Mouse (Mus musculus): ENCODE measurements around the gene Sco1. TPM values are rescaled to one million over a fixed set of nuclear protein-coding genes. Genes with fewer than 3 reads are reported as not detected.

Gene Sco1
- total and polyA plus RNA-seq, 3 experiments, result 14.1 to 32.9 TPM; not detected in 1

DNA sequence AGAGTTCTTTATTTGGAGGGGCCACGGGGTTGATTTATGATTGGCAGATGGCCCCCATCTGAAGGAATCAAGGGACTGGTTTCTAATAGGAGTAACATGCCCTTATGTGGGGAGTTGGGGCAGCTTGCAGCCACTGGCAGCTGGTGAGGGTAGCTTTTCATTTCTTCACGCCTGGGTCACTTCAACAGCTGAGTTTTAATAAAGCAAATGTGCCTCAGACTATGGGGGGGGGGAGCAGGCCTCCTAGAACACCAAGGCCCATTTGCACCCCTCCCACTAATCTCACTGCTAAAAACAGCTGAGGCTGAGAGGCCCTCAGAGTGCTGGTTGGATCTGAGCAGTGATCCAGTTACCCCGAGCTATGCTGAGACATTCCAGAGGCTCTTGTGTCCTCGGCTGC is 53.2 kb downstream of the Sco1 start:
- no peaks in the 10 kb centered on the region for H3K9me3 ChIP-seq (replicated peaks; ENCODE audit: insufficient read depth, low read length)

DNA sequence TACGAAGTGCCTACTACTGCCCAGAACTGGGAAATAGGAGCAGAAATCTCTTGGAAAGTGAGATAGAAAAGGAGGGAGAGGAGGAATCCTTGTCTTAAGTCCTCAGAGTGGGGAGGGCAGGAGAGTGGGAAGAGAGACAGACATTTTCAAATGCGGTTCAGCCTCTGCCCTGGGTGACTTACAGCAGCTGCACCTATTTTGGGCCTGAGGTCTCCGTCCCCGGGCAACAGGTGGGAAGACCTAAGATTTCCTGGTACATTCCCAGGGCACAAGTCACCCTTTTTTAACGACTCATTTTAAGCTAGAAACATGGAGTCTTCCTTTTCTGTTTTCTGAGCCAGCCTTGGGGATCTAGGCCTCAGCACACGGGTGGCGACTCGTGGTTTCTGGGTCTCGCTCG is 54.5 kb downstream of the Sco1 start:
- H3K4me1 ChIP-seq (ENCODE audit: control insufficient read depth in 1 of 2, insufficient read depth in 2 of 2, low read length in 2 of 2), result no peaks in the 10 kb centered on the region
- no peak overlapping the region for H3K4me3 ChIP-seq (ENCODE audit: control insufficient read depth in 1 of 2, insufficient read depth in 1 of 2, low read depth in 2 of 2, low read length in 2 of 2)
- H3K36me3 ChIP-seq (ENCODE audit: control insufficient read depth in 1 of 2, insufficient read depth in 2 of 2, low read length in 2 of 2), result no peaks in the 10 kb centered on the region
- DNase-seq (ENCODE audit: low read depth, low spot score), result no peak
- no peaks in the 10 kb centered on the region for H3K79me2 ChIP-seq (ENCODE audit: control insufficient read depth, insufficient read depth, low read length, poor library complexity)
- TF ChIP-seq TBP (IDR thresholded peaks at IDR 0.05; ENCODE audit: low read depth, low read length), result no peak
- no peaks in the 10 kb centered on the region for H3K9me3 ChIP-seq (replicated peaks; ENCODE audit: insufficient read depth, low read length)
- H3K27me3 ChIP-seq (ENCODE audit: control insufficient read depth in 1 of 2, insufficient read depth in 2 of 2, low read length in 2 of 2), result peaks cover 0 to 2% of the 10 kb centered on the region in 2 experiments; a peak in 1 of 4 replicates
- no peak overlapping the region for H3K27ac ChIP-seq (ENCODE audit: control insufficient read depth, low read depth, low read length)
- H3K9ac ChIP-seq (ENCODE audit: control insufficient read depth, low read depth, low read length, poor library complexity, severe bottlenecking), result no peak overlapping the region

More for the DNA sequence above, 53.2 kb downstream of the Sco1 start:
- no peaks in the 10 kb centered on the region for H3K36me3 ChIP-seq (ENCODE audit: control insufficient read depth in 1 of 2, insufficient read depth in 2 of 2, low read length in 2 of 2)
- no peaks in the 10 kb centered on the region for H3K4me1 ChIP-seq (ENCODE audit: control insufficient read depth in 1 of 2, insufficient read depth in 2 of 2, low read length in 2 of 2)
- DNase-seq (ENCODE audit: low read depth, low spot score), result no peak
- no peak overlapping the region for H3K4me3 ChIP-seq (ENCODE audit: control insufficient read depth in 1 of 2, insufficient read depth in 1 of 2, low read depth in 2 of 2, low read length in 2 of 2)
- H3K9ac ChIP-seq (ENCODE audit: control insufficient read depth, low read depth, low read length, poor library complexity, severe bottlenecking), result no peak overlapping the region
- TF ChIP-seq MAZ (IDR thresholded peaks at IDR 0.05; ENCODE audit: low read depth, low read length) (no peak), UBTF (IDR thresholded peaks at IDR 0.05; ENCODE audit: borderline replicate concordance, insufficient read depth, low read depth, low read length) (no peak), ZKSCAN1 (IDR thresholded peaks at IDR 0.05; ENCODE audit: low read depth, low read length) (no peak), ETS1 (IDR thresholded peaks at IDR 0.05; ENCODE audit: low read depth, low read length) (no peak), POLR2A (IDR thresholded peaks at IDR 0.05; ENCODE audit: control insufficient read depth in 1 of 2, insufficient read depth in 1 of 2, low read depth in 1 of 2, low read length in 2 of 2, poor library complexity in 1 of 2) (no peak), JUND (IDR thresholded peaks at IDR 0.05; ENCODE audit: low read depth, low read length) (no peak)
- H3K27ac ChIP-seq (ENCODE audit: control insufficient read depth, low read depth, low read length), result no peak overlapping the region
- peaks cover 0 to 2% of the 10 kb centered on the region in 2 experiments; a peak in 1 of 4 replicates for H3K27me3 ChIP-seq (ENCODE audit: control insufficient read depth in 1 of 2, insufficient read depth in 2 of 2, low read length in 2 of 2)
- H3K79me2 ChIP-seq (ENCODE audit: control insufficient read depth, insufficient read depth, low read length, poor library complexity), result no peaks in the 10 kb centered on the region

DNA sequence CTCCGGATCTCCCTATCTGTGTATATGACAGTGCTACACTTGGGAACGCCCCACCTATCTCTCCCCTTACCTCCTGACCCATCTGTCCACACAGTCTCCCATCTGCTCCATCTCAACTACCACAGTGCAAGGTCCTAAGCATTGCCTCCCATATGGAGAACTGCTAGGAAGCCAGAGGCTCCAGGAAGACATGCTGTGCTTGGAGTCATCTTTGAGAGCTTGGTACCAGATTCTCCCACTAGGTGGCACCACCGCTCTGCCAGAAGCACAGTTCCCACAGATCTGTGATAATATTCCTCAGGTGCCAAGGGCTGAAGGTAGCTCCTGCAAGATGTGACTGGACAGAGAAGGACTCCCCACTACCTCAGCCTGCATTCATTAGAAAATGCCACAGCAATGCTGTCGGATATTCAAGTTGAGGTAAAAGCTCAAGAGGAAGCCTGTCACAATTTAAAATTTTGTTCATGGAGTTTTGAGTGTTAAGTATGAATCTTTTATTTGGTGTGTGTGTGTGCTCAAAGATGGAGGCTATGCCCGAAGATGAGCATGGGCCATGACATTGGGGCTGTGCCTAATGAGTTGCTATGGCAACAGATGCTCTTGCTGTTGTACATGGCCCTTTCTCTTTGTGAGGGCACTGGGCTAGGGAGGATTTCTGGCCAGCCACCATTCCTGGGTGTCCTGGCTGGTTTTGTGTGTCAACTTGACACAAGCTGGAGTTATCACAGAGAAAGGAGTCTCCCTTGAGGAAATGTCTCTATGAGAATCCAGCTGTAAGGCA is 57.9 kb downstream of the Sco1 start:
- peak; percentile 70 for DNase-seq (ENCODE audit: low read depth, low spot score)
- TF ChIP-seq CTCF (IDR thresholded peaks at IDR 0.05 in 2 of 3, conservative IDR thresholded peaks at IDR 0.05 in 1 of 3; ENCODE audit: control insufficient read depth in 1 of 3, insufficient read depth in 1 of 3, low read depth in 2 of 3, low read length in 3 of 3, poor library complexity in 1 of 3, severe bottlenecking in 1 of 3) (peak; percentile 84 to 91 (median 86)), POLR2AphosphoS2 (IDR thresholded peaks at IDR 0.05; ENCODE audit: low read length) (no peak), GATA1 (IDR thresholded peaks at IDR 0.05; ENCODE audit: low read depth, low read length) (0 out of 2 replicates have a peak, but pooled peaks have one; percentile 22), RAD21 (IDR thresholded peaks at IDR 0.05; ENCODE audit: low read depth, low read length) (peak; percentile 73), BHLHE40 (IDR thresholded peaks at IDR 0.05; ENCODE audit: borderline replicate concordance, low read depth, low read length) (no peak), ZC3H11A (IDR thresholded peaks at IDR 0.05; ENCODE audit: low read depth, low read length) (peak; percentile 44; the same call in 1 of the 2 replicates), TCF12 (IDR thresholded peaks at IDR 0.05; ENCODE audit: low read depth, low read length) (no peak), MXI1 (IDR thresholded peaks at IDR 0.05; ENCODE audit: low read depth, low read length) (no peak), EP300 (IDR thresholded peaks at IDR 0.05; ENCODE audit: low read depth in 1 of 2, low read length in 2 of 2) (no peak), RCOR1 (IDR thresholded peaks at IDR 0.05; ENCODE audit: low read depth, low read length) (no peak), SMC3 (IDR thresholded peaks at IDR 0.05; ENCODE audit: low read depth, low read length) (peak; percentile 66), HCFC1 (IDR thresholded peaks at IDR 0.05; ENCODE audit: low read depth, low read length) (no peak)
- H3K9me3 ChIP-seq (replicated peaks; ENCODE audit: insufficient read depth, low read length), result no peaks in the 10 kb centered on the region
- no peaks in the 10 kb centered on the region for H3K79me2 ChIP-seq (ENCODE audit: control insufficient read depth, insufficient read depth, low read length, poor library complexity)
- no peak overlapping the region for H3K9ac ChIP-seq (ENCODE audit: control insufficient read depth, low read depth, low read length, poor library complexity, severe bottlenecking)
- no peaks in the 10 kb centered on the region for H3K4me1 ChIP-seq (ENCODE audit: control insufficient read depth in 1 of 2, insufficient read depth in 2 of 2, low read length in 2 of 2)
- H3K36me3 ChIP-seq (ENCODE audit: control insufficient read depth in 1 of 2, insufficient read depth in 2 of 2, low read length in 2 of 2), result no peaks in the 10 kb centered on the region
- no peaks in the 10 kb centered on the region; a peak in 1 of 4 replicates for H3K27me3 ChIP-seq (ENCODE audit: control insufficient read depth in 1 of 2, insufficient read depth in 2 of 2, low read length in 2 of 2)
- H3K27ac ChIP-seq (ENCODE audit: control insufficient read depth, low read depth, low read length), result no peak overlapping the region
- no peak overlapping the region for H3K4me3 ChIP-seq (ENCODE audit: control insufficient read depth in 1 of 2, insufficient read depth in 1 of 2, low read depth in 2 of 2, low read length in 2 of 2)

Data from MEL (cell line).